Mouse (Mus musculus): ENCODE measurements around the gene Sox5. TPM values are rescaled to one million over a fixed set of nuclear protein-coding genes. Genes with fewer than 3 reads are reported as not detected.

The Sox5 gene
- polyA plus RNA-seq, 1 experiment = 2.5 TPM

GRCm38 (mm10) chr6:143855421-143855820 is 926.4 kb downstream of the Sox5 start:
- H3K4me1 ChIP-seq (ENCODE audit: control insufficient read depth, insufficient read depth, insufficient read length) = no peaks in the 10 kb centered on the region
- 64% methylated on average over 12 of the region's 12 CpGs for WGBS
- H3K36me3 ChIP-seq (ENCODE audit: control insufficient read depth, insufficient read depth, low read length) = no peaks in the 10 kb centered on the region
- no peak for TF ChIP-seq CTCF (IDR thresholded peaks at IDR 0.05; ENCODE audit: extremely low read depth, insufficient read depth, insufficient read length, insufficient replicate concordance)
- TF ChIP-seq POLR2A (IDR thresholded peaks at IDR 0.05; ENCODE audit: low read depth, low read length) = no peak
- DNase-seq (ENCODE audit: low read depth in 1 of 2, low spot score in 2 of 2) = no peak
- H3K4me3 ChIP-seq (ENCODE audit: extremely low read depth, insufficient read depth, insufficient read length) = no peak overlapping the region
- no peak overlapping the region for H3K27ac ChIP-seq (ENCODE audit: insufficient read depth, low read length)
- no peaks in the 10 kb centered on the region for H3K27me3 ChIP-seq (ENCODE audit: control insufficient read depth, insufficient read depth, low read length)

DNA sequence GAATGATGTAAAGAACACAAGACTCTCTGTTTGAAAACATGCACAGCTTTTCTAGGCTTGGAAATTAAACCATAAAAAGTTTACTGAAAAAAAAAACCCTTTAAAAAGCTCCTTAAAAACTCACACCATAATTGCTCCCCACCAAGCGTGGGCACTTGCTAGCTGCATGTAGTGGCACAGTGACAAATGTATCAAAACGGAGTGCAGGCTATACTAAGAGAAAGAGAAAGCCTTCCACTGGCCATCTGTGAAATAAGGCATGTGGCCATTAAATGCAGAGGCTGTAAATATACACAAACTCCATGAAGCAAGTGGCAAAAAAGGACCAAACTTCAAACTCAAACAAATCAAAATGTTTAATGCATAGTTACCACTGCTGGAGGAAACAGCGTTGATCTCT is 927.7 kb downstream of the Sox5 start:
- WGBS = 91% methylated on average over 3 of the region's 3 CpGs
- Histone ChIP-seq H3K27ac (ENCODE audit: insufficient read depth, low read length) (no peak overlapping the region), H3K4me1 (ENCODE audit: control insufficient read depth, insufficient read depth, insufficient read length) (no peaks in the 10 kb centered on the region), H3K27me3 (ENCODE audit: control insufficient read depth, insufficient read depth, low read length) (no peaks in the 10 kb centered on the region), H3K36me3 (ENCODE audit: control insufficient read depth, insufficient read depth, low read length) (no peaks in the 10 kb centered on the region), H3K4me3 (ENCODE audit: extremely low read depth, insufficient read depth, insufficient read length) (no peak overlapping the region)
- no peak for DNase-seq (ENCODE audit: low read depth in 1 of 2, low spot score in 2 of 2)
- TF ChIP-seq POLR2A (IDR thresholded peaks at IDR 0.05; ENCODE audit: low read depth, low read length) = no peak
- no peak for TF ChIP-seq CTCF (IDR thresholded peaks at IDR 0.05; ENCODE audit: extremely low read depth, insufficient read depth, insufficient read length, insufficient replicate concordance)

DNA sequence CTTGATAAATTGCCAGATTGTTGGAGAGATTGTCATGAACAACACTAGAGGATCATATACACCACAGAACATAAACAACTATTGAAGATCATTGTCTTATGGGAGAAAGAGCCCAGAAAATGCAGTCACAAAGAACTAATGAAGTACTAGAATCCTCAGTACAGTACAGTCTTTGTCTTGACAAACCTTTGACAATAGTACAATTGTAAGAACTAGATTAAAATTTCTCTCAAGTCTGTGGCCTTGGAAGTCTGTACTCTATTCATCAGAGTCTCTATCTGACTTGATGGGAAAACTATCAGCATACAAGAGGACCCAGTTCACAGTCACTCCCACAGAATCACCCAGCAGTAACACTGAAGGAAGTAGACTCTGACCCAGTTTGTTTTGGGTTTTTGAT is 936.0 kb downstream of the Sox5 start:
- no peak for DNase-seq (ENCODE audit: low read depth in 1 of 2, low spot score in 2 of 2)
- Histone ChIP-seq H3K27me3 (ENCODE audit: control insufficient read depth, insufficient read depth, low read length) (no peaks in the 10 kb centered on the region), H3K4me1 (ENCODE audit: control insufficient read depth, insufficient read depth, insufficient read length) (no peaks in the 10 kb centered on the region), H3K36me3 (ENCODE audit: control insufficient read depth, insufficient read depth, low read length) (no peaks in the 10 kb centered on the region), H3K27ac (ENCODE audit: insufficient read depth, low read length) (no peak overlapping the region), H3K4me3 (ENCODE audit: extremely low read depth, insufficient read depth, insufficient read length) (no peak overlapping the region)
- TF ChIP-seq CTCF (IDR thresholded peaks at IDR 0.05; ENCODE audit: extremely low read depth, insufficient read depth, insufficient read length, insufficient replicate concordance) = no peak
- no peak for TF ChIP-seq POLR2A (IDR thresholded peaks at IDR 0.05; ENCODE audit: low read depth, low read length)

DNA sequence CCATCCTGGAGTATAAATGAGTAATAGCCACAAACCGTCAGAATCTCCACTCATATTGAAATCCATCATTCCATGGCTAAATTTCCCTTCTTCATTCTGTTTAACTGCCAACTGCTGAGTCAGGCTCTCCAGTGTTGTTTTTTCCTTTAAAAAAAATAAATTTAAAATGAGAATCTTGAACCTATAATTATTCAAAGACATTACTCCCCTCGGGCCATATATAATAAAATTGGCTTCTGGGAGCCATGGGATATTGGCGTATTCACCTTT is 937.1 kb downstream of the Sox5 start:
- 91% methylated on average over 3 of the region's 3 CpGs for whole genome bisulfite sequencing
- H3K36me3 ChIP-seq (ENCODE audit: control insufficient read depth, insufficient read depth, low read length) = no peaks in the 10 kb centered on the region
- DNase-seq (ENCODE audit: low read depth in 1 of 2, low spot score in 2 of 2) = no peak
- no peak overlapping the region for H3K27ac ChIP-seq (ENCODE audit: insufficient read depth, low read length)
- H3K4me1 ChIP-seq (ENCODE audit: control insufficient read depth, insufficient read depth, insufficient read length) = no peaks in the 10 kb centered on the region
- H3K27me3 ChIP-seq (ENCODE audit: control insufficient read depth, insufficient read depth, low read length) = no peaks in the 10 kb centered on the region
- H3K4me3 ChIP-seq (ENCODE audit: extremely low read depth, insufficient read depth, insufficient read length) = no peak overlapping the region
- no peak for TF ChIP-seq POLR2A (IDR thresholded peaks at IDR 0.05; ENCODE audit: low read depth, low read length)
- no peak for TF ChIP-seq CTCF (IDR thresholded peaks at IDR 0.05; ENCODE audit: extremely low read depth, insufficient read depth, insufficient read length, insufficient replicate concordance)

DNA sequence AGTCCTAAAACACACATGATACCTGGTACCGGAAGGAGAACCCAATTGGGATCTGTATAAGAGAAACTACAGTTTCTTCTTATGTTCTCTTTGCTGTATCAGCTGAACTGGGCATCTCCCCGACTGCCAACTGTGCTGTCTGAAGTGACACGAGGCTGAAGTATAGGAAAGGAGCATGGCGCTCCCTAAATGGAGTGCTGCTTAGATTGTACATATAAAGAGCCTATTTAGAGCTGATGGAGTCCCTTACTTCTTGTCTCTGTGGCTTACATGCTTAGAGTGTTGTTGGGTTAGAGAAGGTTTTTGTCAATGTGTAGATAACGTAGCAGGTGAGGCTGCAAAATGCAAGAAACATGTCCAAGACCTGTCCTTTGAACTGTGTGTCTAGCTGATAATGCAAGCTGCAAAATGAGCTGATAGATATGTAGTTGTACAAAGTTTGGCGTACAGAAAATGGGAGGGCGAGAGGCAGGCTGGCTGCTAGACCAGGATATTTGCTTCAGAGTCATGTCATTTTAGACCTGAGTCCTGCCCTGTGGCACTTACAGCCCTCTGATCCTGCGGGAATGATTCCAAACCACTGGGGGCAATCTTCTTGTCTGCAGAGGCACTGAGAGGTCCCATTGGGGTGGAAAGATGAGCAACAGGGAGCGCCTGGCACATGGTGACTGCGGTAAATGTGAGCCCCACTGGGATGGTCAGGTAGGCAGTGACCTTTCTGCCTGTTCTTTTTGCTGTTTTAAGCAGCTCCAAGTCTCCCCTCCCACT is 937.7 kb downstream of the Sox5 start:
- 86% methylated on average over 10 of the region's 10 CpGs for WGBS
- H3K27ac ChIP-seq (ENCODE audit: insufficient read depth, low read length) = no peak overlapping the region
- H3K36me3 ChIP-seq (ENCODE audit: control insufficient read depth, insufficient read depth, low read length) = no peaks in the 10 kb centered on the region
- H3K4me3 ChIP-seq (ENCODE audit: extremely low read depth, insufficient read depth, insufficient read length) = no peak overlapping the region
- H3K27me3 ChIP-seq (ENCODE audit: control insufficient read depth, insufficient read depth, low read length) = no peaks in the 10 kb centered on the region
- TF ChIP-seq CTCF (IDR thresholded peaks at IDR 0.05; ENCODE audit: extremely low read depth, insufficient read depth, insufficient read length, insufficient replicate concordance) (no peak), POLR2A (IDR thresholded peaks at IDR 0.05; ENCODE audit: low read depth, low read length) (no peak)
- no peaks in the 10 kb centered on the region for H3K4me1 ChIP-seq (ENCODE audit: control insufficient read depth, insufficient read depth, insufficient read length)
- DNase-seq (ENCODE audit: low read depth in 1 of 2, low spot score in 2 of 2) = no peak

GRCm38 (mm10) chr6:143841954-143842353 is 939.8 kb downstream of the Sox5 start:
- TF ChIP-seq POLR2A (IDR thresholded peaks at IDR 0.05; ENCODE audit: low read depth, low read length) (no peak), CTCF (IDR thresholded peaks at IDR 0.05; ENCODE audit: extremely low read depth, insufficient read depth, insufficient read length, insufficient replicate concordance) (no peak)
- no peak overlapping the region for H3K4me3 ChIP-seq (ENCODE audit: extremely low read depth, insufficient read depth, insufficient read length)
- 71% methylated on average over 7 of the region's 7 CpGs for WGBS
- H3K36me3 ChIP-seq (ENCODE audit: control insufficient read depth, insufficient read depth, low read length) = no peaks in the 10 kb centered on the region
- no peaks in the 10 kb centered on the region for H3K27me3 ChIP-seq (ENCODE audit: control insufficient read depth, insufficient read depth, low read length)
- DNase-seq (ENCODE audit: low read depth in 1 of 2, low spot score in 2 of 2) = no peak
- no peaks in the 10 kb centered on the region for H3K4me1 ChIP-seq (ENCODE audit: control insufficient read depth, insufficient read depth, insufficient read length)
- no peak overlapping the region for H3K27ac ChIP-seq (ENCODE audit: insufficient read depth, low read length)

DNA sequence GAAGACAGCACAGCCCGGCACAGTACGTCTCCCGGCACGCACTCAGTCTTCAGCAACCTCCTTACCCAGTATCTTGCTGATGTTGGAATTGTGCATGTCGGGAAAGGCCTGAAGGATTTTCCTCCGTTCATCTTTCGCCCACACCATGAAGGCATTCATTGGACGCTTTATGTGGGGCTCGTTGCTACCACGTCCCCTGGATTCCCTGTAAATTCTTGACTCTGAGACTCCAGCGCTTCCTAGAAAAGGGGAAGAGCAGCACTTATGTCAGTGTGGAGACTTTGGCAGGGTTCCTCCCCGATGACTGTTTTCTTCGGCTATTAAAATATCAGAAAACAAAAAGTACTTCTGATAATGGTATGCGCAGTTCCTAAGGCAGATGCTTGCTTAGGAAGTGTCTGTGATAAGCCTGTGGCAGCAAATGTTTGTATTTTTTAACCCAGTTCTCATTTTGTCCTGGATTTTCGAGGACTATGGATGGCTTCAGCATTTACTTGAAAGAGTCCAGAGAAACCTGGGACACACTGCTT is 940.6 kb downstream of the Sox5 start:
- no peaks in the 10 kb centered on the region for H3K27me3 ChIP-seq (ENCODE audit: control insufficient read depth, insufficient read depth, low read length)
- no peaks in the 10 kb centered on the region for H3K36me3 ChIP-seq (ENCODE audit: control insufficient read depth, insufficient read depth, low read length)
- TF ChIP-seq CTCF (IDR thresholded peaks at IDR 0.05; ENCODE audit: extremely low read depth, insufficient read depth, insufficient read length, insufficient replicate concordance) (no peak), POLR2A (IDR thresholded peaks at IDR 0.05; ENCODE audit: low read depth, low read length) (no peak)

More for the DNA sequence above, 940.6 kb downstream of the Sox5 start:
- no peak for DNase-seq (ENCODE audit: low read depth in 1 of 2, low spot score in 2 of 2)
- no peaks in the 10 kb centered on the region for H3K4me1 ChIP-seq (ENCODE audit: control insufficient read depth, insufficient read depth, insufficient read length)
- 85% methylated on average over 15 of the region's 15 CpGs for WGBS
- no peak overlapping the region for H3K27ac ChIP-seq (ENCODE audit: insufficient read depth, low read length)
- H3K4me3 ChIP-seq (ENCODE audit: extremely low read depth, insufficient read depth, insufficient read length) = no peak overlapping the region

Measured in spleen, adult 2 months (tissue).